Mouse (Mus musculus) spleen, postnatal 10 days (tissue): ENCODE measurements around the gene Nr1i2.
"Not testable (repeated sequence)": the region's sequence is repeated elsewhere in the genome, so short reads cannot be mapped to it uniquely, and the experiment has no call there.

Experiments
- DNase-seq, 2 experiments: peaks; one replicate each; pipeline ENCODE4 v3.0.0; 2021 to 2022; ENCODE audit warnings: low spot score in 2 of 2

Gene Nr1i2

DNA sequence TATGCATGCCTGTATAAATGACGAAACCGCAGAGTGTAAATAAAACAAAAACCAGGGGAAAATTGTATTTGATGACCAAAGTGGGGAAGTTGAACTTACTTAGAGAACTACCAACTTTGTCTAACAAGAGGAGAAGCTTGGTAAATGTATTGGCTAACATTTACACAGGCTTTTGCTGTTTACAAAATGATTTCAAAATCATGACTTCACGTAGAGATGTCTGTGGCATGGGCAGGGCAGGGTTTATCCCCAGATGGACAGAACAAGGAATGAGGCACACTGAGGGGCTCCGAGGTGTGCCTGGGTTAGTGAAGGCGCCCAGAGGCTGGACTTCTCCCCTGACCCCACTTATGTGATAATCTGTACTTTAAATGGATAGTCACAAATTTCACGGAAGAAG, 7.3 kb downstream of the Nr1i2 start:
- no peak for DNase-seq

DNA sequence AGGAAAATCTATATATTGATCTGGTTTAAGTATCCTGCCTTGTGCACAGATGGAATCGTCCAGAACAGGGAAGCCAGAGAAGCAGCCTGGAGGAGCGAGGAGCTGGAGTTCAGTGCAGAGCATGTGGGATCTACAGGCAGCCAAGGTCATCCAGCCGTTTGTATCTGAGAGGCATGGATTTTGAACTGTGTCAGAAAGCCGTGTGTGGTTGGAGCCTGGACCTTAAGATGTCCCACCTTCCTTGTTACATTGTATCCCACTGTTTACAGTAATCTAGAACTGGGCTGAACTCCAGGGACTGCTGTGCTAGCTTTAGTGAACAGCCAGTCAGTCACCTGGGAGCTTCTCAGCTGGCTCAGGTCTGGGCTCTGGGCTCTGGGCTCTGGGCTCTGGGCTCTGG, 8.1 kb downstream of the Nr1i2 start:
- no peak for DNase-seq

DNA sequence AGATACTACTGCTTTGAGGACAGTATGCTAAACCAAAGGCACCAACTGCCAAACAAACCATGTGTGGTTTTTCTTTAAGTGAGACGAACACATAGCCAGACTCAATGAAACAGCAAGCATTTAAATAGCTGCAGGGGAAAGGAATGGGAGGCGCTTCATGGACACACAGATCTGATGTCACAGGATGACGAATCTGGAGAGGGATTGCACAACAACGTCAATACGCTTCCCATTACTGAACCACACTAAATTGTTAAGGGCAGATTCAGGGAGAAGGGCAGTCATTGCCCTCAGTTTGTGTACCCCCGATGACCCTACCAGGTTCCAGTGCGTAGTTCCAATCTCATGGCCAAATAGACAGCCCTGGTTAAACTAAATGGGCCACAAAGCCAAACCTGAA, 8.8 kb downstream of the Nr1i2 start:
- DNase-seq: no peak

DNA sequence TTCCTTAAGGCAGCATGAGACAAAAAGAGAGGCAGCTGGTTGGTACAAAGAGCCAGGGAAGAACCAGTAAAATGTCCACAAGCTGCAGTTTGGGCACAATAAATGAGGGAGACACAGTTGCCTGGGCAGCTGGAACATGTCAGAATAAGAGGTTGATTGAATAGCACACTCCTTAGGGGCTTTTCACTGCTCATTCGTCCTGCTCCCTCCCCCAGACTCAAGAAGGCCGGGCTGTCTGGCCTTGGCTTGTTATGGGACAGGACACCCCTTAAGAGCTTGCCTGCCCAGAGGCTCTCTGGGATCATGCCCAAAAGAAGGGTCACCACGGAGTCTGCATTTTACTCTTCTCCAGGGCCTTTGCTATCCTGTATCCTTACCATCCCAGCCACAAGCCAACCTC, 11.3 kb downstream of the Nr1i2 start:
- DNase-seq: no peak

DNA sequence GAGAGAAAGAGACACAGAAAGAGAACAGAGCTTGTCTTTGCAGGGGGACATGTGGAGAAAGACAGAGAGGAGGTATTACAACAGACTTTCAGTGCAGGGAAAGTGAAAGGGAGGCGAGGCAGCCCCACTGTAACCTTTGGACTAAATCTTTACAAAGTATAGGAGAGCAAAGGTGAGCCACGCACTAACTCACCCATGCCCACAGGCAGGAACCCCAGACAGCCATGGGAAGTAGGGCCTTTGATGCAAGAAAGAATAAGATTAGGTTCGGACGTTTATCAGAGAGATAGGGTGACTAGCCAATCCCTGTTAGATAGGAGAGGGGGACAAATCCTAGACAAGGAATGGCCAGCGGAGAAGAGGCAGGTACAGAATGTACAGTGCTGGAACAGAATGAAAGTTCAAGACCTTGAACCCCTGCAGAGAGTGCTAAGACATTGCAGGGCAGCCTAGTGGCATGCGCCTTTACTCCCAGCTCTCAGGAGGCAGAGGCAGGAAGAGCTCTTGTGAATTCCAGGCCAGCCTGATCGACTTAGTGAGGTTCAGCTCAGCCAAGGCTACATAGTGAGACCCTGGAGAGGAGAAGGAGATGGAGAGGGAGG, 12.0 kb downstream of the Nr1i2 start:
- DNase-seq: no peak

DNA sequence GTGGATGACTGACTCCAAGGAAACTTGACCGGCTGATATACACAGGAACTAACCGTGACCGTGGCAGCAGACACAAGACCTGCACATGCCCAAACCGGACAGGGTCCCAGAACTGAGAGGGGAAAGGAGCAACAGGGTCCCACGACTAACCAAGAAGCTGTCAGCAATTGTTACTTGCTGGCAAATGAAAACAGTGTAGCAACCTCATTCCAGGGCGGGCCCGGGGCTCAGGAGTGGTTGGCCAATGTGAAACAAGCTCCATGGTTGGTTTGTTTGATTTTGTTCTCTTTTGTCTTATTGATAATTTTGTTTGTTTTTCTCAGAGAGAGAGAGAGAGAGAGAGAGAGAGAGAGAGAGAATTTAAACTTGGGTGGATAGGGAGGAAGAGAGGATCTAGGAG, 13.7 kb downstream of the Nr1i2 start:
- DNase-seq: no peak

DNA sequence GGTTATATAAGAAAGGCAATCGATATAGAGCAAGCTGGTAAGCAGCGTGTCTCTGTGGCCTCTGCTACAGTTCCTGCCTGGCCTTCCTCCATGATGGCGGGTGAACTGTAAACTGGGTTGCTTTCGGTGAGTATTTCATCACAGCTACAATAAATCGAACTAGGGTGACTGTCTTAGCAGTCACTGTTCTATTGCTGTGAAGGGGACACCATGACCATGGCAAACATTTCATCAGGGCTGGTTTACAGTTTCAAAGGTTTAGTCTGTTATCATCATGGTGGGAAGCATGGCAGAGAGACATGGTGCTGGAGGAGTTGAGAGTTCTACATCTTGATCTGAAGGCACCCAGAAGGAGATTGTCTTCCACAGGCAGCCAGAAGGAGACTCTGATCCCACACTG, 14.8 kb downstream of the Nr1i2 start:
- no peak for DNase-seq

DNA sequence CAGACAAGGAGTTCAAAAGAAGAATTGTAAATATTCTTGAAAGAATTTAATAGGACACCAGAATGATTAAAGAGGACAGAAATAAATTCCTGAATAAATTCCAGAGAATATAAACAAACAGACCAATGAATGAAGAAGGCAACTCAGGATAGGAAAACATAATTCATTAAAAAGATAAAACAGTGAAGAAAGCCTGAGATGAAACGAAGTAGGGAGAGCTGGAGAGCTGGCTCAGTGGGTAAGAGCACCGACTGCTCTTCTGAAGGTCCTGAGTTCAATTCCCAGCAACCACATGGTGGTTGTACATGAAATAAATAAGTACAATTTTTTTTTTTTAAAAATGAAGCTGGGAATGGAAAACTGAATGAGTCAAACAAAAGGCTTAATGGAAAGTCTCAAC, 19.9 kb downstream of the Nr1i2 start:
- DNase-seq: no peak

DNA sequence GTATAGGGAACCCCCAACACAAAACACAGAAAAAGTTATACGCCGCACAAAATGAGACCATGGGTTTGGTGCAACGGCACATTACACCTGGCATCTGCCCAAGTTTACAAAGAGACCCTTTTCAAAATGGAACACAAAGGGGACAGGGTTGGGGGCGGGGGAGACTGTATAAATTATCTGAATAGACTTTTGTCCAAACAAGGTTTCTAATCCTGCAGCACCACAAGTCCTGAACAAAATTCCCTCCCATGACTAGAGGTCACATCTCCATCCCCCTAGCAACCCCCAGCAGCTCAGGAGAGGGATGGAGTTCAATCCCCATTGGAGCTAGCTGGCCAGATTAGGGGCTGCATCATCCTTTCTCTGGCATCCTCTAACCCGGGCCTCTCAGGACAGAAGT, 22.1 kb downstream of the Nr1i2 start:
- DNase-seq: no peak

DNA sequence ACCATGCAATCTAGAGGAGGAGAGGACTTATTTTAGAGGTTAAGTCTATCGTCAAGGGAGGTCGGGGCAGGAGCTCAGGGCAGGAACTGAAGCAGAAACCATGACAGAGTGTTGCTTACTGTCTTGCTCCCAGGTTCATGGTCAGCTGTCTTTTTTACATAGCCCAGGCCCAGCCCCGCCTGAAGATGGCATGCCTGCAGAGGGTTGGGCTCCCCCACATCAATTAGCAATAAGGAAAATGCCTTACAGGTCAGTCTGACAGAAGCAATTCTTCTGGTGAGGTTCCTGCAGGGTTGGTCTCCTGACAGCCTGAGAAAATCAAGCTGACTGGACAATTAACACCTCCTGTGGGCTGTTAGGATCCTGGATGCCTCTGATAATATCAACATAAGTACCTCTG, 23.0 kb downstream of the Nr1i2 start:
- no peak for DNase-seq

DNA sequence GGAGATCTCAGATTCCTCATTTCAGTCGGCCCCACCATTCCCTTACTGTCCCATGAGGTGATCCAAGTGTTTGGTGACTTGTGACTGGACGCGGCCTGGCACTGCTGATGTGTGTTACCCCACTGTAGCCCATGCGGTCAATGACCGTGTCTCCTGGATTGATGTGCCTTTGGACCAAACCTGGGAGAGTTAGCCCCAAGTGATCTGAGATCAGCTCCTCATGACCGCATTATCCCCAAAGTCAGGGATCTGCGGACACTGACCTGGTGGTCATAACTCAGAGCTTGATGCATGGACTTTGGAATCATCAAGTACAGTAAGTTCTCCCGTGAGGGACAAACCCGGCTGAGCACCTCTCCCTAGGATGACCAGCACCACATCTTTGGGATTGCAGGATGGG, 38.7 kb downstream of the Nr1i2 start:
- no peak for DNase-seq

DNA sequence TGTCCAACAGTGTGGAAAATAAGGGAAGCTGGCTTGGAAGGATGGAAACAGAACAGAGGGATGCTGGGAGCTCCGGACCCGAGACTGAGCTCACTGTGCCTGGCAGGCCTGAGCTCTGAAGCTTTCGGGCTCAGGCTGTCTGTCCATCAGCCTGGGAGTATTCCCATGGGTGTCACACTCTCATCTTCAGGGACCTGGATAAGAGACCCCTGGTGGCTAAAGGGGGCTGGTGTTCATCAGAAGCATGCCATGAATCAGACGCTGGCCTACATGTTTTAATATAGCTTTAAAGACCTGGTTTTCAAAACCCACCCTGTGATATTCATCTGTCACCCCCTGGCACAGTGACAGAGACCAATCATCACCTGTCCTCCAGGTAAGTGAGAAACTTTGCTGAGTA, 39.5 kb downstream of the Nr1i2 start:
- DNase-seq: no peak

DNA sequence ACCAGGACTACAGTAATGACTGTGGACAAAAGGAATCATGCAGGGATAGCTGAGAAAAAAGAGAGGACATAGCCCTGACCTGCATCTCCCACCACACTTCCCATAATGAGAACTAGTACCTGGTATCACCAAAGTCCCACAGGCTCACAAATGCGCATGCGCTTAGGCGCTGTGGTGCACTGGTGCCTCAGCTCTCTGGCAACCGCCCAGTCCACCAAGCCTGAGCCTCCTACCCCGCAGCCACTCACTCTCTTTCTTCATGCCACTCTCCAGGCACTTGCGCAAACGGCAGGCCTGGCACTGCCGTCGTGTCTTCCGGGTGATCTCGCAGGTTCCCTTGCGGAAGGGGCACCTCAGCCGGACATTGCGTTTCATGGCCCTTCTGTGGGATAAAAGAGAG, 40.6 kb downstream of the Nr1i2 start:
- peak in 1 of 2 experiments; percentile 10 for DNase-seq

DNA sequence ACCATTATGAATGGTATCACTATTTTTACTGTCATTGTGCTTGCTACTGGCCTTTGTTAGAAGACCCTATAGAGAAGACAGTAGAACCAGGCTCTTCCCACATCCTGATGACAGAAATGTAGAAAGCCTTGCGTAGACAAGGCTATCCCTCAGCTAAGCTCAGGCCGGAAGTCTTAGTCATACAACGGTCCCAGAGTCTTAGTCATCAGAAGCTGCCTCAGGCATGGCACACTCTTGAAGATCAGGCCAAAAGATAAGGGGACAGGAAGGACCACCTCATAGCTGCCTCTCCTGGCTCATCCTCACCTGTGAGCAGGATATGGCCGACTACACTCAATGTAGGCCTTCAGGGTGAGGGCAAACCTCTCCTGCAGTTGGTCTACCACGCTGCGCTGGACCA, 44.2 kb downstream of the Nr1i2 start:
- DNase-seq: no peak

DNA sequence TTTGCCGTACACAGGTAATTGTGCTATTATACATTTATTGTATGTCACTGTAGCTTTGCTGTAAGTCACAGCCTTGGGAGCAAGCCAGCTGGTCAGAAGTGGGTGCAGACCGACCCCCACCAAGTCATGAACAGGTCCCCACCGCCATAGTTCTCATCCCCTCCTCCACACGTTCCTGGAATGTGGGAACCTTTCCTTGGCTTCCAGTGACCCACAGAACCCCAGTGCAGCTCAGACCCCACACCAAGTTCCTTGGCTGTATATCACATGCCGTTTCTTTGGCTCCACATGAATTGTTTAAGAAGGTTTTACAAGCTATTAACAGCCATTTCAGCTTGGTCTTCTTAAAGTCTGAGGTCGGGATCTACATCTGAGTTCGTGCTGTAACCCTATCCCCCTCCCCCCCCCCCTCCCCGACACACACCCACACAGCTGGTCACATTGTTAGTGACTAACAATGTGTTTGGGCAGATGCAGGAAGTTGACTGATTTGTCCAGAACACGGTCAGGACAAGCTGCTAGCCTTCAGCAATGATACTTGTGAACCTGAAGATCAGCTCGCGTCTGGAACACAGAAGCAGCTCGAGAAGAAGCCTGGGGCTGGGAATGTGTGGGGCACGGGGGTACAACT, 46.2 kb downstream of the Nr1i2 start:
- DNase-seq: peak in 1 of 2 experiments; percentile 9

DNA sequence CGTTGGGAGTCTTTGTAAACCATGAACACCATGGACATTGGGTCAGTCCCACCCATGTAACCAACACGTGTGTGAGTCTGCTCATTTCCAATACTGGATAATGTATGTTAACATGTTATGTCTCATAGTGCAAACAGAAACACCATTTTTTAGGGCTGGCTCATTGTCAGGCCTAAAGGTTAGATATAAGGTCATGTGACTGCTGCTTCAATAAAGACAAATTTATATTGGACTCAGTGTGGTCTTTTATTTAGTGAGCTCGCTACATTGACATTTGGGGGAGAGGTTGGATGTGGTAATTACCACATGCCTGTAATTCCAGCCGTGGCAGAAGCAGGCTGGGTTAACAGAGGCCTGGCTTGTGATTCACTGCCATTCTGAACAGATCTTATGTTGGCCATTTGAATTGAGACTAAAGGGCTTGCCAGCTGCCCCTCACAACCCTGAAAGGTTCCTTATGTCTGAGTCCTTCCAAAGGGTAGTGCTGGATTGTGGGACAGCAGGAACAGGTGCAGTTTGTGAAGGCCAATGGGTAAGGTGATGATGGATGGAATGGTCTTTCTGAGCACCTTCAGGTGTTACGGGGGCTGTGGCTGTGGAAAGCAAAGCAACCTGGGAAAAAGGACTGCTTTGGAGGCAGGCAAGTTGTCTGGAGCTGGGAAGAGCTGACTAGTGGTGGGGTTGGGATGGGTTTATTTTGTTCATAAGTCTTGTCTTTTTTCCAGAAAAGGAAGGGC, 48.6 kb downstream of the Nr1i2 start:
- no peak for DNase-seq

DNA sequence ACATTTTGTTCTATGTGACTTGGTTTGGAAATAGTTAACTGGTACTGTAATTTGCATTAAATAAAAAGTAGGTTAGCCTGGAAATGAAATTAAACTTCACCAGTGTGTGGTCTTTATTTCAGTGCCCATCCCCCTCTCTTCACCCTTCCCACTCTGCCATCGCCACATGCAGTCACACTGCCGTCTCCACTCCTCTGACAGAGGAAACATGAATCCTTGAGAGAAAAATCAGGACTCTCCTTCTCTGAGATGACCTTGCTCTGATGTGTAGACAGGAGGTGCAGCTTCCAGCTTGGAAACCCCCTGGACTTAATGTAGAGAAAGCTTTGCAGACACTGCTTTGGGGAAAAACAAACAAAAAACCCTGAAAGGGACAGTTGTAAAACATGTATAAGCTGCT, 49.2 kb downstream of the Nr1i2 start:
- no peak for DNase-seq

DNA sequence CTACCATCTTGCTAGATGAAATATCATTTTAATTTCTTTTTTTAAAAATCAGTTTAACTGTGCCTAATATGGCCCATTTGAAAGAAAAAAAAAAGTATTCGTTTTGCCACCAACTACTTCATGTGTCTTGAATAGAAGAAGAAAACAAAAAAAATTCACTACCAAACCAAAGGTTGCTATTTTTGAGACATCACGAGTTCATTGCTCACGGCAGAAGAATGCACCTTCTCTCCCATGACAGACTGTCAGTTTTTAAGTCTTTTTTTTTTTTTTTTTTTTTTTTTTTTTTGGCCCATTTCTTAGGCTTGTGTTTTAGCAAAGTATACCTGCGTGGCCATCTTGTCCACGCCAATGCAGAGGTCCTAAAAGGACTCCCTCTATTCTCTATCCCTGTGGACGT, 50.5 kb downstream of the Nr1i2 start:
- DNase-seq: no peak

DNA sequence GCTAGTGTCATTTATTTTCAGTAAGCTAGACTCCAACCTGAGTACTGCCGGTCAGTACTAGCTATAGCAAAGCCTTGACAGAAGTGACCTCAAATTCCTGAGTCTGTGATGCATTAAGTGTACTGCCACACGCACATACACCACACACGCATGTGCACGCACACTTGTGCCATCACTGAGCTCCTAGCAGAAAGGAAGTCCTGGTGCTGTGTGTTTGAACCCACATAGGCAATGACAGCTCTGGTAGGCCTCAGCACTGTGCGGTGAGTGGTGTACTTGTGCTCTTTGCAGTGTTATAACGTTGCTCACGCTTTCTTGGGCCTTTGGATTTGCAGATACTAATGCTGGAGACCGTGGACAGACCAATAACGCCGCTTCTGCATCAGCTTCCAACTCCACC, 54.5 kb downstream of the Nr1i2 start:
- no peak for DNase-seq

DNA sequence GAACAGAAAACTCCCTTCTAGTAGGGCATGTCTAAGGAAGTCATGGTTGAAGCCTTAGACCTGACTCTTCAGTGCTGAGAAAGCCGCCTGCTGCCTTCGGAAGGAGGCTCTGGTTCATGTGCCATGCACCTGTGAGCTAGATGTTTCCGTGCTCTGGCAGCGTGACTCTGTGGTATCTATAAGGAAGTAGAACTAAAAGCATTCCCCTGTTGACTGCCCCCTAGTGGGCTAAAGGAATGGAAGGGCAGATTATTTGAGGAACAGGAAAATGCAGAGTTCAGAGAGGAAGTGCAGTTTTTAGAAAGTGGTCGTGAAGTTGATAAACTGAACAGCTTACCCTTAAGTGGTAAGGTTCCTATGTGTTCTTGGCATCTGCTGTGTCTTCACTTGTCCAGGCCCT, 54.9 kb downstream of the Nr1i2 start:
- DNase-seq: peak; percentile 46 to 74

DNA sequence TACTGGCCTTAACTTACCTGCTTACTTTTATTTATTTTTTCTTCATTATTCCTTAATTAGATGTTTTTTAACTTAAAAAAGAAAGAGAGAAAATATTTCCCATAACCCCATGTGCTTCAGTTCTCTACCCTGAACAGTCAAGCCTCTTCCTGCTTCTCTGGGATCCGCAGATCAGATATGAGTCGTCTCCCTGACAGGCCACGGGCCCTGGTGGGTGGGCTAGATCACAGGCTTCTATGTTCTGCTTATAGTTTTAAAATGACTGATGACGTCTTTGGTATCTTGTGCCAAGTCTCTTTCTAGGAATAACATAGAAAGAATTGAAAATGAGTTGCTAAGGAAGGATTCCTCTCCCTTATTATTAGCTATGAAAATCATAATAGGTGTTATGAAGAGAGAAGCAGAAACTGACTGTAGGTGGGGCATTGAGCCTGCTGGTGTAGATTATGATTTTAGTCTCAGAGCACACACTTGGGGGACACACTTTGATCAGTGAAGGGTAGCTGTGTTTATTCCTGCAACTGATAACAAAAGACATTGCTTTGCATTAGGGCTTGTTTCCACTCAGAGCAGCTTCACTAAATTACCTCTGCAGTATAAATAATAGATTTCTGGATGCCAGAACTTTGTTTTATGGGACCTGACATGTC, 57.6 kb downstream of the Nr1i2 start:
- no peak for DNase-seq

DNA sequence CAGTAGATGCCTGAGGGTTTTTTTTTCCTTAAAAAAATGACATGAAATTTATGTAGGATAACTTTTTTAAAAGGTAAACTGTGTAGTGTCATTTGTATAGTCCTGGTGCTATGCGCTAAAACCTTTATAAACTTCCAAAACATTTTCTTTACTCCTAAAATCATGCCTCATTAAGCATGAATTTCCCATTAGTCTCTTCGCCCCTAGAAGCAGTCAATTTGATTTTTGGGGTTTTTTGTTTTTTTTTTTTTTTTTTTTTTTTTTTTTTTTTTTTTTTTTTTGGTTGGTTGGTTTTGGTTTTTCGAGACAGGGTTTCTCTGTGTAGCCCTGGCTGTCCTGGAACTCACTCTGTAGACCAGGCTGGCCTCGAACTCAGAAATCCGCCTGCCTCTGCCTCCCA, 72.1 kb downstream of the Nr1i2 start:
- DNase-seq: not testable (repeated sequence)

DNA sequence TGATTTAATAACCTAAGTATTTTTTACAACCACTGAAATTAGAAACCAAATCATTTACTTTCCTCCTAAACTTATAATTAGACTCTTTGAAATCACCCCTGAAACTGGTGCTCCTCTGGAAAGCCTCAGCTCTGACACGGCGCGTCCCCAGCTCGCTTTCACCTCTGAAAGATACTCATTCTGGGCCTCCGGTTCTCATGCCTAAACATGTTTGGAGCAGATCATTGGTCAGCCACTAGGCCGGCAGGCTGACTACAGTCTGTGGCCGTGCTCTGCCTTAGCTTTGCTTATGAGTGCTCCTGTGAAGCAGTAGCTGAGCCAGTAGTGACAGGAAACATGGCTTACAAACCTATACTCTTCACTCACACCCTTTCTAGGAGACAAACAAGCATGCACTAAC, 89.4 kb downstream of the Nr1i2 start:
- DNase-seq: no peak
